Mouse (Mus musculus) MEL (cell line): ENCODE results near the gene Tecpr1. TPM values are rescaled to one million over a fixed set of nuclear protein-coding genes. Genes with fewer than 3 reads are reported as not detected.

Experiments used
- DNase-seq: peaks from one replicate; pipeline ENCODE4 v3.0.0; 2011; ENCODE audit warnings: low read depth, low spot score
- H3K27ac ChIP-seq: 2 replicates; pipeline ENCODE4 v1.5.1; 2012; ENCODE audit warnings: low read depth, mild to moderate bottlenecking, control low read depth, low read length, moderate library complexity; ENCODE audit not compliant: control insufficient read depth
- H3K27me3 ChIP-seq, 2 experiments: fragments of 150-350 bp in 1 of 2; sonication (generic) in 1 of 2; 2 replicates each; pipeline ENCODE4 v1.6.1; 2012; ENCODE audit warnings: low read length in 2 of 2, mild to moderate bottlenecking in 2 of 2, improper control_type of control experiment in 1 of 2, moderate library complexity in 1 of 2; ENCODE audit not compliant: insufficient read depth in 2 of 2, control insufficient read depth in 1 of 2
- H3K36me3 ChIP-seq, 2 experiments: 2 replicates each; pipeline ENCODE4 v1.6.1; 2012 to 2014; ENCODE audit warnings: low read length in 2 of 2, improper control_type of control experiment in 1 of 2, inconsistent platforms in 1 of 2, mild to moderate bottlenecking in 1 of 2; ENCODE audit not compliant: insufficient read depth in 2 of 2, control insufficient read depth in 1 of 2
- H3K4me1 ChIP-seq, 2 experiments: fragments of 150-350 bp in 1 of 2; sonication (generic) in 1 of 2; 2 replicates each; pipeline ENCODE4 v1.6.1; 2012; ENCODE audit warnings: low read length in 2 of 2, improper control_type of control experiment in 1 of 2, mild to moderate bottlenecking in 1 of 2; ENCODE audit not compliant: insufficient read depth in 2 of 2, control insufficient read depth in 1 of 2
- H3K4me3 ChIP-seq, 2 experiments: fragments of 150-350 bp in 1 of 2; sonication (generic) in 1 of 2; 2 replicates each; pipeline ENCODE4 v1.5.1; 2012; ENCODE audit warnings: low read depth in 2 of 2, low read length in 2 of 2, mild to moderate bottlenecking in 2 of 2, moderate library complexity in 2 of 2, control low read depth in 1 of 2, improper control_type of control experiment in 1 of 2; ENCODE audit not compliant: control insufficient read depth in 1 of 2, insufficient read depth in 1 of 2
- H3K79me2 ChIP-seq: 2 replicates; pipeline ENCODE4 v1.6.1; 2012; ENCODE audit warnings: mild to moderate bottlenecking, low read length, moderate library complexity; ENCODE audit not compliant: control insufficient read depth, poor library complexity, insufficient read depth
- H3K9ac ChIP-seq: 2 replicates; pipeline ENCODE4 v1.6.1; 2012; ENCODE audit warnings: low read depth, mild to moderate bottlenecking, control low read depth, low read length, moderate library complexity; ENCODE audit not compliant: control insufficient read depth, poor library complexity, severe bottlenecking
- H3K9me3 ChIP-seq: fragments of 150-350 bp; sonication (generic); replicated peaks from 2 replicates; pipeline ENCODE4 v1.6.1; 2012; ENCODE audit warnings: mild to moderate bottlenecking, low read length, improper control_type of control experiment, moderate library complexity; ENCODE audit not compliant: insufficient read depth
- BHLHE40 ChIP-seq: IDR thresholded peaks from 2 replicates; pipeline ENCODE4 v1.6.1; 2012; ENCODE audit warnings: low read depth, mild to moderate bottlenecking, inconsistent platforms, low read length, improper control_type of control experiment, borderline replicate concordance
- CHD2 ChIP-seq: IDR thresholded peaks from 2 replicates; pipeline ENCODE4 v1.6.1; 2011; ENCODE audit warnings: low read length, improper control_type of control experiment
- CTCF ChIP-seq, 3 experiments: IDR thresholded peaks in 2 of 3; conservative IDR thresholded peaks in 1 of 3; 2 replicates each; pipeline ENCODE4 v1.5.1; 2011 to 2012; ENCODE audit warnings: low read length in 3 of 3, low read depth in 2 of 3, mild to moderate bottlenecking in 2 of 3, improper control_type of control experiment in 1 of 3, inconsistent platforms in 1 of 3, mixed read lengths in 1 of 3, moderate library complexity in 1 of 3; ENCODE audit not compliant: control insufficient read depth in 1 of 3, insufficient read depth in 1 of 3, poor library complexity in 1 of 3, severe bottlenecking in 1 of 3
- GABPA ChIP-seq: IDR thresholded peaks from 2 replicates; pipeline ENCODE4 v1.6.1; 2012; ENCODE audit warnings: low read depth, mild to moderate bottlenecking, inconsistent platforms, low read length, improper control_type of control experiment, moderate library complexity
- GATA1 ChIP-seq: IDR thresholded peaks from 2 replicates; pipeline ENCODE4 v1.6.1; 2011; ENCODE audit warnings: low read depth, low read length, improper control_type of control experiment
- JUND ChIP-seq: IDR thresholded peaks from 2 replicates; pipeline ENCODE4 v1.6.1; 2011; ENCODE audit warnings: low read depth, mild to moderate bottlenecking, improper control_type of control experiment, low read length
- KAT2A ChIP-seq: conservative IDR thresholded peaks from 2 replicates; pipeline ENCODE4 v1.6.1; 2012; ENCODE audit warnings: low read depth, low read length, improper control_type of control experiment, inconsistent platforms
- MAFK ChIP-seq: IDR thresholded peaks from 2 replicates; pipeline ENCODE4 v1.6.1; 2011; ENCODE audit warnings: low read depth, mild to moderate bottlenecking, low read length, improper control_type of control experiment, borderline replicate concordance
- MAX ChIP-seq: IDR thresholded peaks from 2 replicates; pipeline ENCODE4 v1.6.1; 2011; ENCODE audit warnings: low read length, improper control_type of control experiment
- MAZ ChIP-seq: IDR thresholded peaks from 2 replicates; pipeline ENCODE4 v1.6.1; 2012; ENCODE audit warnings: low read depth, mild to moderate bottlenecking, inconsistent platforms, low read length, improper control_type of control experiment
- MEF2A ChIP-seq: IDR thresholded peaks from 2 replicates; pipeline ENCODE4 v1.6.1; 2014; ENCODE audit warnings: low read depth, mild to moderate bottlenecking, inconsistent platforms, low read length, improper control_type of control experiment; ENCODE audit not compliant: poor library complexity, insufficient replicate concordance, severe bottlenecking; ENCODE audit errors: extremely low read depth
- MXI1 ChIP-seq: IDR thresholded peaks from 2 replicates; pipeline ENCODE4 v1.6.1; 2011; ENCODE audit warnings: mild to moderate bottlenecking, low read depth, low read length, improper control_type of control experiment
- NRF1 ChIP-seq: IDR thresholded peaks from 2 replicates; pipeline ENCODE4 v1.6.1; 2014; ENCODE audit warnings: low read depth, mild to moderate bottlenecking, inconsistent platforms, low read length, improper control_type of control experiment, moderate library complexity; ENCODE audit not compliant: poor library complexity, insufficient read depth, severe bottlenecking
- SIN3A ChIP-seq: IDR thresholded peaks from 2 replicates; pipeline ENCODE4 v1.6.1; 2012; ENCODE audit warnings: low read length, improper control_type of control experiment, inconsistent platforms
- SMC3 ChIP-seq: IDR thresholded peaks from 2 replicates; pipeline ENCODE4 v1.6.1; 2011; ENCODE audit warnings: low read depth, low read length, improper control_type of control experiment
- UBTF ChIP-seq: IDR thresholded peaks from 2 replicates; pipeline ENCODE4 v1.6.1; 2012; ENCODE audit warnings: low read depth, mild to moderate bottlenecking, inconsistent platforms, low read length, improper control_type of control experiment, moderate library complexity, borderline replicate concordance; ENCODE audit not compliant: insufficient read depth
- USF1 ChIP-seq: IDR thresholded peaks from 2 replicates; pipeline ENCODE4 v1.6.1; 2014; ENCODE audit warnings: low read depth, mild to moderate bottlenecking, inconsistent platforms, low read length, improper control_type of control experiment, moderate library complexity
- ZKSCAN1 ChIP-seq: IDR thresholded peaks from 2 replicates; pipeline ENCODE4 v1.6.1; 2012; ENCODE audit warnings: low read depth, mild to moderate bottlenecking, inconsistent platforms, low read length, improper control_type of control experiment, moderate library complexity
- ZMIZ1 ChIP-seq: IDR thresholded peaks from 2 replicates; pipeline ENCODE4 v1.6.1; 2012; ENCODE audit warnings: low read depth, mild to moderate bottlenecking, inconsistent platforms, low read length, improper control_type of control experiment, moderate library complexity
- ZNF384 ChIP-seq: IDR thresholded peaks from 2 replicates; pipeline ENCODE4 v1.6.1; 2012; ENCODE audit warnings: low read depth, mild to moderate bottlenecking, inconsistent platforms, low read length, improper control_type of control experiment
- polyA plus RNA-seq, 2 experiments: library from polyadenylated mRNA; stranded (reverse) in 1 of 2; unstranded in 1 of 2; fragments of >175 nt in 1 of 2; fragments of >200 nt in 1 of 2; gene quantifications; 2 replicates each; pipeline versions ENCODE4 v1.2.1 to v1.2.4; 2012; ENCODE audit warnings: low replicate concordance in 2 of 2, low read depth in 1 of 2; ENCODE audit not compliant: insufficient read length in 2 of 2, insufficient read depth in 1 of 2, missing spikeins in 1 of 2
- total RNA-seq: library from RNA; depleted of rRNA; stranded (reverse); fragments of 300-350 nt; gene quantifications from 2 replicates; pipeline ENCODE4 v1.2.3, GENCODE M21; 2012

Tecpr1 gene
- total and polyA plus RNA-seq, 3 experiments, result 6.2 to 9.0 TPM; not detected in 1

- no peaks in the 10 kb centered on the region for H3K36me3 ChIP-seq
- H3K9ac ChIP-seq, result no peak overlapping the region
- no peaks in the 10 kb centered on the region for H3K79me2 ChIP-seq
- no peaks in the 10 kb centered on the region for H3K27me3 ChIP-seq
- TF ChIP-seq GATA1 (no peak), SMC3 (no peak), MXI1 (no peak), USF1 (no peak), UBTF (no peak), CTCF (IDR thresholded peaks at IDR 0.05 in 2 of 3, conservative IDR thresholded peaks at IDR 0.05 in 1 of 3; ENCODE audit: control insufficient read depth in 1 of 3, insufficient read depth in 1 of 3, low read depth in 2 of 3, low read length in 3 of 3, poor library complexity in 1 of 3, severe bottlenecking in 1 of 3) (no peak), MAFK (no peak), KAT2A (no peak), MAX (no peak), ZNF384 (no peak), JUND (no peak), CHD2 (no peak), ZMIZ1 (no peak)
- H3K9me3 ChIP-seq, result no peaks in the 10 kb centered on the region
- H3K27ac ChIP-seq, result no peak overlapping the region
- H3K4me1 ChIP-seq, result no peaks in the 10 kb centered on the region
- no peak overlapping the region for H3K4me3 ChIP-seq
- DNase-seq, result no peak
These were observed 22.8 kb downstream of the Tecpr1 start for GRCm38 (mm10) chr5:144200616-144201015.

GRCm38 (mm10) chr5:144195567-144195966, 27.8 kb downstream of the Tecpr1 start:
- no peak for DNase-seq
- Histone ChIP-seq H3K27ac (no peak overlapping the region), H3K27me3 (no peaks in the 10 kb centered on the region), H3K4me3 (no peak overlapping the region), H3K9ac (no peak overlapping the region), H3K9me3 (no peaks in the 10 kb centered on the region)
- TF ChIP-seq MEF2A (no peak), ZNF384 (no peak), MAZ (no peak), NRF1 (no peak), SMC3 (no peak), ZKSCAN1 (no peak), MAFK (no peak), JUND (no peak), SIN3A (no peak), GABPA (no peak), BHLHE40 (no peak), UBTF (no peak), CHD2 (no peak)
- TF ChIP-seq, all 39 proteins: peak for 0
- no peaks in the 10 kb centered on the region; a peak in 1 of 4 replicates for H3K36me3 ChIP-seq
- H3K79me2 ChIP-seq, result no peaks in the 10 kb centered on the region
- H3K4me1 ChIP-seq, result peaks cover 0 to 2% of the 10 kb centered on the region in 2 experiments; a peak in 2 of 4 replicates
